Mouse (Mus musculus) urinary bladder, postnatal 4 days (tissue): ENCODE results near the gene Zscan22.
"Not testable (repeated sequence)": the region's sequence is repeated elsewhere in the genome, so short reads cannot be mapped to it uniquely, and the experiment has no call there.

Experiments used
- DNase-seq, 2 experiments: peaks; one replicate each; pipeline ENCODE4 v3.0.0; 2021 to 2022; ENCODE audit warnings: low spot score in 2 of 2

The Zscan22 gene

DNA sequence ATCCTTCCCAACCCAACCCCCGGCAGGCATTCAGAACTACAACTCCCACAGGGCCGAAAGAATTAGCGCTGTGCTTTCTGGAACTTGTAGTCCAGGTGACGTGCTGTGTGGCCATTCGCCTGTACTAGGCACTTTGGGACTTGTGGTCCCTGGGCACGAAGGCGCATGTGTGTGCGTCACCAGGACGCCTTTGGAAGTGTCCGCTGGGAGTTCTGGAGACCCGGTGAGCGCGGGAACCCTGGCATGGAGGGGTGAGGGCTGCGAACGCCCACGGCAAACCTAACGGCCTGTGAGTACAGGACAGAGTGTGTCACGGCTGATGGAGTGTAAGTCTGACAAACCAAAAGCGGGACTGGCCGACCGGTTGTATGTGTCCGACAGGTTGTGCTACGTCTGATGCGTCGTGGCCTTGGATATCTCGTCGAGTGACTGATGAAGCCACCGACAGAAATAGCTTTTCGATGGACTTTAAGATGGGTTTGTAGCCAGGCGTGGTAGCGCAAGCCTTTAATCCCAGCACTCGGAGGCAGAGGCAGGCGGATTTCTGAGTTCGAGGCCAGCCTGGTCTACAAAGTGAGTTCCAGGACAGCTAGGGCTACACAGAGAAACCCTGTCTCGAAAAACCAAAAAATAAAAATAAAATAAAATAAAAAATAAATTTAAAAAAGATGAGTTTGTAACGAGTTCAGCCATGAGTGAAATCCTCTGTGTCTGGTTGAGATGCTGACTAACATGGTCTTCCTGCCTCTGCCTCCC is at the start of gene Zscan22:
Gene Zscan22, plus strand, starts transcription at position 161 of the 756 bp plus-strand sequence.
- DNase-seq = peak; percentile 84 to 87

DNA sequence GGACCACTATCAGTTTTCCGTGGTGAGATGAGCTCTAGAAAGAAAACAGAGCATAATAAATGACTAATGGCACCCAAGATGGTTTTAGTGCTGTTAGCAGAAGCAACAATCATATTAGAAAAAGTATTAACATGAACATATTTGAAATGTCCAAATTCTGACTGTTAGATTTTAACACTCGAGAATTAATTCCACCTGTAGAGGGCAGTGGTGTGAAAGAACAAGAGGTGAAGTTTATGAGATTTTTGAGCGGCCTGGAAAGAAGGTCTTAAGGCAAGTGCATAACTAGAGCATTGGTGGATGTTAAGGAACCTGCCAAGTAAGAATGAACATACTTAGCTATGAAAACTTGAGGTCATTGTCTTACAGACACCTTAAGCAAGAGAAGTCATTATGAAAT is 23.3 kb upstream of the Zscan22 start:
- DNase-seq = no peak

DNA sequence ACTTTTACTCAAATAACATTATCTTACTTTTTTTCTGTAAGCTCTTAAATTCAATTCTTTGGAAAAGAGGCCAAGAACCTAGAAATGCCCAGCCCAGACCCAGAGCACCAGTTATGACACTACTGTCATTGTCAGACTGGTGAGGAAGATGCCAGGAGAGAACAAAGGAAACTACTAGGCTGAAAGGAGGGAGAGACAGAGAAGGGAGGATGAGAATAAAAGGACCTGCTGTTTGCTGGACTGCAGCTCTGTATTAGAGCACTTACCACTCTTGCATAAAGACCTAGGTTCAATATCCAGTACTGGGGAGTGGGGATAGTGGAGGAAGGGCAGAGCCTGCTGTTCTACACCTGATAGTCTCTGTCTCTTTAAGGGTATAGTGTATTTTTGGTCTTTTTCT is 17.6 kb upstream of the Zscan22 start:
- no peak for DNase-seq

- not testable (repeated sequence) for DNase-seq
Measured at GRCm38 (mm10) chr7:12880497-12880896, 17.1 kb upstream of the Zscan22 start.

DNA sequence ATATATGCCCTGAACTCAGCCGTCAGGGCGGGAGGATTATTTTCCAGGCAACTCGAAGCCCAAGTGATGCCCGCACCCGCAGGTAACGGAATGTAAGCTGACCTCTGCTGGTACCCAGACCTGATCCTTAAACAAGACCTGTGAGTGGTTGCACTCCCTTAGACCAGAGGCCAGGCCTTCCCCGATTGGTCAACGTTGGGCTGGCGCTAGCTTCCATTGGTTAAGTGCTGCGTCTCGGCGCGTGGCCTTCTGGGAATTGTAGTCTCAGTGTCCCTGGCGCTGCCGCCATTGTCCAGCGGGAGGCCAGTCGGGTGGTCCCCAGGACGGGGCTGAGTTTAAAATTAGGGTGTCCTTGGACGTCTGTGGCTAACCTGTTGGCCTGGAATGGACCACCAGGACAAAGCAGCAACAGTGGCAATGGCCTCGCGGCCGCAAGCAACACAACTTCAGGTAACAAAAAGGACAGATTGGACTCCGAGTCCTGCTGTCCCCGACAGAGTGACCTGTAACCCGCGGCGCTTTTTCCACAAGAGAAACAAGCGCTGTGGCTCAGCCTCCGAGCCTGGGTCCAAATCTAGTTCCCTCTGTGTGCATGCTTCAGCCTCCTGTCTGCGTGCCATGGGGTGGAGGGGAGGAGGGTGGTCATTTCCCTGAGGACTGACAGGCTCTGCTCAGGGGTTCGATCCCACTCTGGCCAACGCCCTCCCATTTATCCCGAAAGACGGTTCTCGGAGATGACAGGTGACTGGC is 16.5 kb upstream of the Zscan22 start, which contains the start of gene Zfp128:
Gene Zfp128, plus strand, starts transcription at position 267 of the 750 bp plus-strand sequence.
- peak; percentile 87 to 95 for DNase-seq

DNA sequence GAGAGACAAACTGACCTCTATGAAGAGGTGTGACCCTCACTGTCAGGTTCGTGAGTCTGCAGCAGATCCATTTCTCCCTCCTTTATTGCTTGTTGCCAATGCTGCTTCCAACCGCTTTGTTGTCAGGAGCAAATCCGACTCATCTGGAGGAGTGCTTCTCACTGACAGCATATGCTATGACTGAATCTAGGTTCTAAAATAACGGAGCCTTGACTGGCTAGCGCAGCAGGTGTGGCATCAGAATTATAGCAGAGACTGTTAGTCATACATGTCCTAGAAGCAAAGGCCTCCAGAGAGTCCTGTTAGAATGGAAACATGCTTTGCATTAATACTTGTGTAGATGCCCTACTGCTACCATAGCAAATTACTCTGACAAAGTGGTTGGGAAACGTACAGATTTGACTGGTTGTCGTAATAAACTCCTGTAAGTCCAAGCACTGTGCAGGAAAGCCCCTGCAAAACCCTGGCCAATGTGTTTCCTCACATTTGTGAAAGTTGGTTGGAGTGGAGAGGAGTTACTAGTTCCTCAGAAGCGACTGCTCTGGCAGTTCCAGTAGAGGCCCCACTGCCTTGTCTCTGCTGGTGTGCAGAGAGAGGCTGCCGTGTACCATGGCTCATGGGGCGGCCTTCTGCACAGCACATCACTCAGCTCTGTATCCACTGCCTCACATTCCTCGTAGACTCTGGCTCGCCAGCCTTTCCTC is 10.9 kb upstream of the Zscan22 start:
- DNase-seq = no peak

GRCm38 (mm10) chr7:12887585-12887984 is 10.0 kb upstream of the Zscan22 start:
- no peak for DNase-seq

GRCm38 (mm10) chr7:12890928-12891327 is 6.7 kb upstream of the Zscan22 start:
- DNase-seq = no peak

DNA sequence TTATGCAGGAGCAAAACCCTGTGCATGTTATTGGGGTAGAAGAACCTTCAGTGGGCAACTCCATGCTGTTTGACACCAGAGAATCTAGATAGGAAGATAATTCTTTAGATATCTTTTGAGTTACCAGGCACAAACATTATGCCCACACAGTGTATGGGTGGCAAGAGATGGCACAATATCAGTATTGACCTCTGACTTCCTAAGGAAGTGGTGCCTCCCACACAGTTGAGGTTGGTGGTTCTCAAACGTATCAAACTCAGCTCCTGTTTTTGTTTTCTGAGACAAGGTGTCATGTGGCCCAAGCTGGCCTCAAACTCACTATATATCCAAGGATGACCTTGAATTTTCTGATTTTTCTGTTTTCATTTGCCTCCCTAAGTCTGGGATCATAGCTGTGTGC is 6.3 kb upstream of the Zscan22 start:
- no peak for DNase-seq

DNA sequence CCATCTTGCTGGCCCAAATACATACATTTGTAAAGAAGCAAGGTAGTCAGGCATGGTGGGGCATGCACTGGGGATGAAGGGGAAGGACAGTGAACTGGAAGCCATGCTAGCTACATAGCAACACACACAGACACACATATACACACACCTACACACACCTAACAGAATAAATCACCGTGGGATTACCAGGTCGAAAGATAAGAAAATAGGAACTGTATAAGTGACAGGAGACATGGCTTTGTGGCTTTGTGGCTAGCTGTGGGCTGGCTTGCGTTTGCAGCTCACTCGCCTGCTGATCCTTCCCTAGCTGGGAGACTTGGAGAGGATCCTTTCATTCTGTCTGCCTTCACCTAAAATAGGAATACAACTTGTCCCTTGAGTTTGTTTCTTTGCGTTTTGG is 3.9 kb downstream of the Zscan22 start:
- DNase-seq = no peak

DNA sequence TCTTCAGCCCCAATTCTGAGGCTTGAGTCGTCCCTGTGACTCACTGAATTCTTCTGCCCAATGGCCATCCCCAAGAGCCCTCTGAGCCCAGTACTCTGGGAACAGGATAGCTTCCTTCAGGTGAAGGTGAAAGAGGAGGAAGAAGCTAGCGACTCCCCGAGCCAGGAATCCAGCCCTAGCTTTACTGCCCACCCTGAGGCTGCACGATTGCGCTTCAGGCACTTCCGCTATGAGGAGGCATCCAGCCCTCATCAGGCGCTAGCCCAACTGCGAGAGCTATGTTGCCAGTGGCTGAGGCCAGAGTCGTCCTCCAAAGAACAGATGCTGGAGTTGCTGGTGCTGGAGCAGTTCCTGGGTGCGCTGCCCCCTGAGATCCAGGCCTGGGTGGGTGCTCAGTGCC is 6.0 kb downstream of the Zscan22 start:
- DNase-seq = no peak

DNA sequence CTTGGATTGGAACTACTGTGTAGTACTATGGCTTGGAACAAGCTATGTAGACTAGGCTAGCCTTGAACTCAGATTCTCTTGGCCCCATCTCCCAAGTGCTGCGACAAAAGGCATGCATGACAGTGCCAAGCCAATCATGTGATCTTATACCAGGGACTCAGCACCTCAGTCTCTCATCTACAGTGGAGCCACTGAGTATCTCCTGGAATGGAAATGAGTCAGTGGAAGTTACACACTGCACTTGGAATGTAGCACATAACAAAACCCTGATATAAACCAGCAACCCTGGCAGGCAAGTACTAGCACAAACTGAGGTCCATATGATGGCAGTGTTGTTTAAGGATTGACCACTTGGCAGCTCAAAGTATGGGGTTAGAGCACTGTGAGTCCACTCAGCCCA is 7.5 kb downstream of the Zscan22 start:
- DNase-seq = no peak

- DNase-seq = peak; percentile 40 to 71
Measured at GRCm38 (mm10) chr7:12909498-12909962, 11.9 kb downstream of the Zscan22 start.

DNA sequence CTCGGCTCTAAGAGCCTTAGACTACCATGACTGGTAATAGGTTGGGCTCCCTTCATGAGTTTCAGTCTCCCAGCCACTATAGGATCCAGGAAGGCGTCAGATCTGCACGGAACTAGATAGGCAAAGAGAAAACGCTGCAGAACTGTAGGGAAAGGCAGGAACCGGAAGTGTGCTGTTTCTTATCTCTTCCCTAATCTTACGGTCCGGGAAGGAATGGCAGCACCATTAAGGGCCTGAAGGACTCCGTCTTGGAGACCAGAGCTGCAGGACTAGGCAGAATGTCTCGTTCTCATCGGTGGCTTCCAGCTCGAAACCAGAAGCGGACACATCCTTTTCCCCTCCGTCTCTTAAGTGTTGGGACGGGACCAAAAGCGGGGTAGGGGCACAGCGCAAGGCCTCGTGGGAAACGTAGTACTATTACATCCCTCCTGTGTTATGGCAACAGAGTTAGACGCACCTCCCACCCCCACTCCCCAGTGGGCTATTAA is 12.6 kb downstream of the Zscan22 start:
- peak in 1 of 2 experiments; percentile 45 for DNase-seq

DNA sequence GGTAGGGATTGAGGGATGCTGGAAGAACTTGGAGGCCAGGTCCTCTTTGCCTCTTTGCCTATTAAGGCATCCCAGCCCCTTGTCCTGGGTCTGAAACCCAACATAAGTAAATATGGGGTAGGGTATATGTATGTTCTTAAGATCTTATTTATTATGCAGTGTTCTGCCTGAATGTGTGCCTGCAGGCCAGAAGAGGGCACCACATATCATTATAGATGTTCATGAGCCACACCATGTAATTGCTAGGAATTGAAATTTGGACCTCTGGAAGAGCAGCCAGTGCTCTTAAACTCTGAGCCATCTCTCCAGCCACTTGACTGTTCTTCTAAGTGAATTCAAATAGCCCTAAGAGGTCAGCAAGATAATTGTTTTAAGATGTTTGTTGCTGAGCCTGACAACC is 15.9 kb downstream of the Zscan22 start:
- DNase-seq = no peak

DNA sequence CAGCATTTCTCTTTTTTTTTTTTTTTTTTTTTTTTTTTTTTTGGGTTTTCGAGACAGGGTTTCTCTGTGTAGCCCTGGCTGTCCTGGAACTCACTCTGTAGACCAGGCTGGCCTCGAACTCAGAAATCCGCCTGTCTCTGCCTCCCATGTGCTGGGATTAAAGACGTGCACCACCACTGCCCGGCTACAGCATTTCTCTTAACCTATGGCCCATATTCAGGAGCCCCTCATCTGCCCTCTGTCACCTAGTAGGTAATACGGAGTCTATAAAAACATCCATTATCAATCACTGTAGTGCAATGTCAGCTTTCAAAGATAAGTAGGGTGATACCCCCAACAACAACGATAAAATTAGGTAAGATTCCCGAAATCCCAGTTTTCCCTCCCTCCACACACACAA is 22.9 kb downstream of the Zscan22 start:
- DNase-seq = not testable (repeated sequence)

DNA sequence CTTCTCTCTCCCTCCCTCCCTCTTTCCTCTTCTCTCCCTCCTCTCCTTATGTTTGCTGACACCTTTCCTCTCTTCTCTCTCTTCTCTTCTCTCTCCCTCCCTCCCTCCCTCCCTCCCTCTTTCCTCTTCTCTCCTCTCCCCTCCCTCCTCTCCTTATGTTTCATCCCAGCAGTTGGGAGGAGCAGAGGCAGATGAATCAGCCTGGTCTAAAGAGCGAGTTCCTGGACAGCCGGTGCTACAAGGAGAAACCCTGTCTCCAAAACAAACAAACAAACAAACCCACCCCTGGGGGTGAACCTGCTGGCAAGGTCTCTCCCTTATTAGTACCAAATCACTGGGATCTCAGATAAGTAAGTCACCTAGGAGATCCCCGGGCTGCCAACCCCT is 23.7 kb downstream of the Zscan22 start:
- no peak for DNase-seq

DNA sequence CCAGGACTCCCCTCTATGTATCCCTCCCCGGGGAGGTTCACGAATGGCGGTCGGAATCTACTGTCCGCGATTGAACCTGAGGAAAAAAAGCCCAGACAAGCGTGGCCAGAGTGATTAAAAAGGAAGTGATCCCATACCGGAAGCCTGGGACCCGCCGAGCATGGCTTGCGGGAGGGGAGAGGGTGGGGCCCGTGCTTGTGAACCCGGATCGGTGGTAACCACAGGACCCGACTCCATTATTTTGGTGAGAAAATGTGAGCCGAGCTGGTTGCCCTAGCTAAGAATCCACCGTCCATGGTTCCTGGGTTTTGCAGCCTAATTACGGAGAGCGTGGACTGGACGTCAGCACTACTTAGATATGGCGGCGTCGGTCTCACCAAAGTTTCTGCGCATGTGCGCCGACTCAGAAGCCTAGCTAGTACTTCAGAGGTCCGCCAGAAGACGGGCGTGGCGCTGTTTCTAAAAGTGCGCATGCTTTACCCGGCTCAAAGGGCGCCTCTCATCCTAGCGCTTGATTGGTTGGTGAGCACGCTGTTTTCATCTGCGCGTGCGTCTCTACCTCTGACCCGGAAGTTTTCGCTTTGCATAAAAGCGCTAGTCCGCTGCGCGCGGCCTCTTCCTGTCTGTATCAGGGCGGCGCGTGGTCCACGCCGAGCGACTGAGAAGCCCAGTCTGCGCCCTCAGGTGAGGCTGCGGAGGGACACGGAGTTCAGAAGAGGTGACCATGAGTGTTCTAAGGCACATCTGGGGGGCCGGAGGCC is 24.3 kb downstream of the Zscan22 start, which contains the start of gene Rps5:
Gene Rps5, plus strand, starts transcription at position 586 of the 761 bp plus-strand sequence.
- DNase-seq = peak; percentile 97

DNA sequence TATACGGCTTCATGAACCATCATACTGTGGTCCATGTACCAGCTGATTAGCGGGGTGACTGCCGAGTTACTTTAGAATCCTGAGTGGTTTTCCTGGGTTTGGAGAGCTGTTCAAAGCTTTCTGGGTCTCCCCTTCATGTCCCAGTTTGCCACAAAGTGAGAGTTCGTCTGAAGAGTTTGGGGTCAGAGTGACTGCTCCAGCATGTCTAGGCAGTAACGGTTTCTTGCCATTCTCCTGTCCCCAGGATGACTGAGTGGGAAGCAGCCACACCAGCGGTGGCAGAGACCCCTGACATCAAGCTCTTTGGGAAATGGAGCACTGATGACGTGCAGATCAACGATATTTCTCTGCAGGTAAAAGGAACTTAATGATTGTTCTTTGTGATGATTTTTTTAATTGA is 25.1 kb downstream of the Zscan22 start:
- no peak for DNase-seq

DNA sequence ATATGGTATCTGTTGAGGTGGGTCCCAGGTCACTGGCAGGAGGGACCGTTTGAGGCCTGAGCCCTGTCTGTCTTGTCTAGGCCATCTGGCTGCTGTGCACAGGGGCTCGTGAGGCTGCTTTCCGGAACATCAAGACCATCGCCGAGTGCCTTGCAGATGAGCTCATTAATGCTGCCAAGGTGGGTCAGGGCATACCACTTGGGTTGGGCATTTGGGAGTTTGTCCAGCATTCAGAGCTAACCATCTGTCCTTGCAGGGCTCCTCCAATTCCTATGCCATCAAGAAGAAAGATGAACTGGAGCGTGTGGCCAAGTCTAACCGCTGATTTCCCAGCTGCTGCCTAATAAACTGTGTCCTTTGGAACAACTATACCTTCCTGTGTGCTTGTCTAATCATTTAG is 28.7 kb downstream of the Zscan22 start:
- no peak for DNase-seq

DNA sequence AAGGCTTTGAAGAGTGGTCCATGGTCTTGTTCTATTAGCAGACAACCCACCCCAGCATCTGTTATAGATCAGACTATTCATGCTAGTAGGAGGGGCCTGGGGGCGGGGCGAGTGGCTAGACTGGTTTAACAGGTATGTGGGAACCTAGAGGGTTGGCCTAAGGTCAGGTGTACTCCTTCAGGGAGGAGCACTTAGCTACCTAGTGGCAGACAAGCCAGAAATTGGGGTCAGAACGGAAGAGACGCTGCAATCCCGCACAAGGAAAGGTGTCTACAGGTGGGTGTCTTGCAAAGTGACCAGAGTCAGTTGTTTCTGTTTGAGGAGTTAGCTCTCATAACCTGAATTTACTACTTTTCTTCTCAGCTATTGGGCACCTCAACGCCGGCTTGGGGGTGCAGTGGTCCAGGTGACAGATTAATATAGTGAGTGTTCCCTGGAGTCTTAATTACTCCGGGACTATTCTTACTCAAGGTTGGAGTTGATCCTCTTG is 29.6 kb downstream of the Zscan22 start, which contains the start of gene Rnf225:
Gene Rnf225, plus strand, starts transcription at position 226 of the 490 bp plus-strand sequence.
- peak; percentile 54 to 78 for DNase-seq
